Mouse (Mus musculus) erythroblast, embryonic 14.5 days (primary cell): ENCODE measurements around the gene Gm9573.

ENCODE experiments used
- GATA1 ChIP-seq: IDR thresholded peaks from 2 replicates; pipeline ENCODE4 v1.6.1; 2012; ENCODE audit warnings: low read length, inconsistent platforms, mixed read lengths
- TAL1 ChIP-seq: IDR thresholded peaks from 3 replicates; pipeline ENCODE4 v1.6.1; 2012; ENCODE audit warnings: low read length, inconsistent platforms, mixed read lengths

GRCm38 (mm10) chr17:35672527-35672926 is 46.1 kb upstream of the Gm9573 start:
- no peak for TF ChIP-seq GATA1
- no peak for TF ChIP-seq TAL1
